11 mouse cellular contexts compared by ENCODE assay signal in the genomic region with DNA sequence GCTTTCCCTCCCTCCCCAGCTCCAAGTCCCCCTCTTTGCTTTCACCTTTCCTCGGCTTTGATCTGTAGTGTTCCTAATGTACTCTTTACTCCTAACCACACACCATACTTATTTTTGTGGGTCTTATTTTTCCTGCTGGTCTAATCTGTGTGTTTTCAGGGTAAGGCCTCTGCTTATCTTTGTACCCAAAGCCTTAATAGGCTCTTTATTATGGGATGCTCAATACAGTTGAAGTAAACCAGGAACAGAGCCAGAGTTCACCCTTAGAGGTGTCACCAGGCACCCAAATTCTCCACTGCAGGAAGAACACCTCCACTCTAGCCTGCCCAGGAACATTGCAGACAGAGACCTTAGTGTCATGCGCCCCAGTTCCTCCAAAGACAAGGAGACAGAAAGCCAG. TPM values are rescaled to one million over a fixed set of nuclear protein-coding genes. Genes with fewer than 3 reads are reported as not detected.
DNase-seq lines count a peak whose midpoint lies in the region; ATAC-seq lines count a peak whose summit lies in the region.
"Had no signal": no experiment of that assay in that cellular context is flagged by ENCODE, and none has a peak within 500 bp of the region (broad histone marks: within the 10 kb centered on the region; RNA-seq: fewer than 3 reads in every experiment).

No protein-coding gene starts in this region.

- H3K4me2 ChIP-seq in lung, embryonic 16.5 days (ENCODE audit: low read depth, low read length) = no peak overlapping the region
- H3K4me2 ChIP-seq in intestine, embryonic 15.5 days (replicated peaks) = no peak overlapping the region
- H3K4me2 ChIP-seq: forebrain, embryonic 15.5 days had no signal

- no peak overlapping the region; the same call in none of the 2 replicates for H3K9ac ChIP-seq in lung, embryonic 16.5 days (ENCODE audit: low read length)
- H3K9ac ChIP-seq in intestine, embryonic 15.5 days = no peak overlapping the region
- H3K9ac ChIP-seq: forebrain, embryonic 15.5 days had no signal

- intact Hi-C loops in heart, postnatal 10 days (cut with DNase I) = no loop called here

- H3K27me3 ChIP-seq in heart, embryonic 10.5 days (ENCODE audit: insufficient read depth, poor library complexity, severe bottlenecking) = peaks cover 3% of the 10 kb centered on the region; the same call in 1 of the 2 replicates
- no peaks in the 10 kb centered on the region for H3K27me3 ChIP-seq in lung, embryonic 16.5 days (ENCODE audit: control insufficient read depth, insufficient read depth, low read depth, low read length)
- no peaks in the 10 kb centered on the region for H3K27me3 ChIP-seq in intestine, embryonic 15.5 days (replicated peaks)
- H3K27me3 ChIP-seq: forebrain, embryonic 15.5 days had no signal

- no peaks in the 10 kb centered on the region for H3K9me3 ChIP-seq in heart, embryonic 10.5 days
- H3K9me3 ChIP-seq in lung, embryonic 16.5 days (ENCODE audit: control insufficient read depth, low read length) = no peaks in the 10 kb centered on the region
- H3K9me3 ChIP-seq in intestine, embryonic 15.5 days = no peaks in the 10 kb centered on the region
- H3K9me3 ChIP-seq: forebrain, embryonic 15.5 days; midbrain, embryonic 10.5 days had no signal

- 0 out of 2 replicates have a peak, but pooled peaks have one; percentile 4 for ATAC-seq in lung, embryonic 16.5 days (ENCODE audit: low read depth)
- no peak for ATAC-seq in intestine, embryonic 15.5 days
- ATAC-seq in cerebellum, adult (ENCODE audit: insufficient number of reproducible peaks, low FRiP score, low TSS enrichment) = no peak
- ATAC-seq: forebrain, embryonic 15.5 days had no signal

- H3K4me1 ChIP-seq in heart, embryonic 10.5 days = peaks cover 24% of the 10 kb centered on the region; the same call in 1 of the 2 replicates
- H3K4me1 ChIP-seq in lung, embryonic 16.5 days (replicated peaks; ENCODE audit: control insufficient read depth, insufficient read depth, low read length) = peaks cover 32% of the 10 kb centered on the region
- peaks cover 34% of the 10 kb centered on the region for H3K4me1 ChIP-seq in intestine, embryonic 15.5 days (replicated peaks)
- H3K4me1 ChIP-seq: forebrain, embryonic 15.5 days had no signal

- no peak for DNase-seq in heart, embryonic 10.5 days (ENCODE audit: low spot score)
- no peak for DNase-seq in heart, postnatal 10 days
- no peak for DNase-seq in lung, postnatal 10 days
- DNase-seq in naive thymus-derived CD4-positive, alpha-beta T cell, adult 2 months (ENCODE audit: low read depth) = peak; percentile 42
- DNase-seq in cerebellum, adult 11-12 months = no peak
- DNase-seq: kidney, adult 18-20 months had no signal

- peak overlapping the region; percentile 39; the same call in 1 of the 2 replicates for H3K27ac ChIP-seq in heart, embryonic 10.5 days
- peak overlapping the region; percentile 76 for H3K27ac ChIP-seq in lung, embryonic 16.5 days (ENCODE audit: low read length)
- peak overlapping the region; percentile 83 for H3K27ac ChIP-seq in intestine, embryonic 15.5 days
- H3K27ac ChIP-seq: forebrain, embryonic 15.5 days had no signal

- H3K36me3 ChIP-seq in heart, embryonic 10.5 days = no peaks in the 10 kb centered on the region
- no peaks in the 10 kb centered on the region for H3K36me3 ChIP-seq in lung, embryonic 16.5 days (ENCODE audit: control insufficient read depth, insufficient read depth, low read length)
- no peaks in the 10 kb centered on the region for H3K36me3 ChIP-seq in intestine, embryonic 15.5 days
- H3K36me3 ChIP-seq: forebrain, embryonic 15.5 days; midbrain, embryonic 10.5 days had no signal

- H3K4me3 ChIP-seq in heart, embryonic 10.5 days = no peak overlapping the region
- H3K4me3 ChIP-seq in lung, embryonic 16.5 days (ENCODE audit: low read length) = no peak overlapping the region
- no peak overlapping the region for H3K4me3 ChIP-seq in intestine, embryonic 15.5 days (replicated peaks)
- H3K4me3 ChIP-seq: forebrain, embryonic 15.5 days; midbrain, embryonic 10.5 days had no signal

- 78% methylated on average over 2 of the region's 2 CpGs for WGBS in heart, embryonic 10.5 days
- 72% methylated on average over 2 of the region's 2 CpGs for WGBS in lung, embryonic 16.5 days
- 76% methylated on average over 2 of the region's 2 CpGs for WGBS in intestine, embryonic 15.5 days

RNA-seq across cellular contexts. Expression of a gene that starts 0.5 kb away (rescaled TPM):
- 31.4 and 35.0 TPM in 2 replicates for polyA plus RNA-seq in heart, embryonic 10.5 days (2016; fragmentation: Nextera tagmentation; extraction: Ambion mirVana)
- 10 to 100 TPM; 30.2 to 31.0 TPM for total RNA-seq in heart, postnatal 10 days (2021)
- polyA plus RNA-seq in lung, embryonic 16.5 days (2015; fragmentation: Nextera tagmentation; extraction: Ambion mirVana) = 99.3 and 112 TPM in 2 replicates
- 65.1 and 73.7 TPM in 2 replicates for polyA plus RNA-seq in intestine, embryonic 15.5 days (2015; fragmentation: Nextera tagmentation; extraction: Ambion mirVana)

RNA-seq across cellular contexts. Expression of a gene that starts 52.5 kb away (rescaled TPM):
- polyA plus RNA-seq in heart, embryonic 10.5 days (2016; fragmentation: Nextera tagmentation; extraction: Ambion mirVana) = 51.0 and 54.7 TPM in 2 replicates
- total RNA-seq in heart, postnatal 10 days (2021) = 10 to 100 TPM; 35.8 to 36.7 TPM
- 45.8 and 49.5 TPM in 2 replicates for polyA plus RNA-seq in lung, embryonic 16.5 days (2015; fragmentation: Nextera tagmentation; extraction: Ambion mirVana)
- polyA plus RNA-seq in intestine, embryonic 15.5 days (2015; fragmentation: Nextera tagmentation; extraction: Ambion mirVana) = 37.5 and 42.9 TPM in 2 replicates

RNA-seq across cellular contexts. Expression of a gene that starts 52.9 kb away (rescaled TPM):
- polyA plus RNA-seq in heart, embryonic 10.5 days (2016; fragmentation: Nextera tagmentation; extraction: Ambion mirVana) = 63.5 and 69.3 TPM in 2 replicates
- 10 to 100 TPM; 33.4 to 37.4 TPM for total RNA-seq in heart, postnatal 10 days (2021)
- polyA plus RNA-seq in lung, embryonic 16.5 days (2015; fragmentation: Nextera tagmentation; extraction: Ambion mirVana) = 62.2 and 64.4 TPM in 2 replicates
- 73.3 and 79.2 TPM in 2 replicates for polyA plus RNA-seq in intestine, embryonic 15.5 days (2015; fragmentation: Nextera tagmentation; extraction: Ambion mirVana)
